Mouse (Mus musculus) intestine, embryonic 15.5 days (tissue): ENCODE data around the gene Orm2. TPM values are rescaled to one million over a fixed set of nuclear protein-coding genes. Genes with fewer than 3 reads are reported as not detected.

ENCODE experiments used
- ATAC-seq: fragments of 200-750 bp; cut with Nextera tagmentation; 2 replicates; pipeline ENCODE4 v1.8.0; 2017; ENCODE audit warnings: moderate TSS enrichment, moderate library complexity
- H3K27ac ChIP-seq: fragments of 300-500 bp; sonication (generic); 2 replicates; pipeline ENCODE4 v1.5.1; 2015; ENCODE audit warnings: mild to moderate bottlenecking, inconsistent platforms
- H3K27me3 ChIP-seq: fragments of 300-500 bp; sonication (generic); replicated peaks from 2 replicates; pipeline ENCODE4 v1.6.1; 2015; ENCODE audit warnings: inconsistent platforms
- H3K36me3 ChIP-seq: fragments of 300-500 bp; sonication (generic); 2 replicates; pipeline ENCODE4 v1.6.1; 2015; ENCODE audit warnings: inconsistent platforms
- H3K4me1 ChIP-seq: fragments of 300-500 bp; sonication (generic); replicated peaks from 2 replicates; pipeline ENCODE4 v1.6.1; 2015; ENCODE audit warnings: inconsistent platforms
- H3K4me2 ChIP-seq: fragments of 300-500 bp; sonication (generic); replicated peaks from 2 replicates; pipeline ENCODE4 v1.6.1; 2015; ENCODE audit warnings: mild to moderate bottlenecking, inconsistent platforms
- H3K4me3 ChIP-seq: fragments of 300-500 bp; sonication (generic); replicated peaks from 2 replicates; pipeline ENCODE4 v1.5.1; 2015; ENCODE audit warnings: inconsistent platforms
- H3K9ac ChIP-seq: fragments of 300-500 bp; sonication (generic); 2 replicates; pipeline ENCODE4 v1.6.1; 2015; ENCODE audit warnings: inconsistent platforms
- H3K9me3 ChIP-seq: fragments of 300-500 bp; sonication (generic); 2 replicates; pipeline ENCODE4 v1.6.1; 2016; ENCODE audit warnings: inconsistent platforms
- WGBS: fragments of 180-500 bp; shearing (Covaris S2); methylation state at CpG from one replicate; pipeline ENCODE4 v1.1.7; 2015; 5-methylcytosine and 5-hydroxymethylcytosine counted together
- polyA plus RNA-seq: library from polyadenylated mRNA; unstranded; fragments of >200 nt; fragmentation: Nextera tagmentation; extraction: Ambion mirVana; gene quantifications from 2 replicates; pipeline ENCODE4 v1.2.1, GENCODE M21; 2015

Orm2 gene
- polyA plus RNA-seq, 1 experiment from 2014 or later = not detected

- peaks cover 48% of the 10 kb centered on the region for H3K4me1 ChIP-seq
- no peak overlapping the region for H3K27ac ChIP-seq
- no peak overlapping the region for H3K4me3 ChIP-seq
- no peaks in the 10 kb centered on the region for H3K9me3 ChIP-seq
- H3K27me3 ChIP-seq = no peaks in the 10 kb centered on the region
- H3K9ac ChIP-seq = no peak overlapping the region
- 81% methylated on average over 18 of the region's 18 CpGs for WGBS
- 0 out of 2 replicates have a peak, but pooled peaks cover 6% of the 10 kb centered on the region for H3K36me3 ChIP-seq
- no peak for ATAC-seq
- no peak overlapping the region for H3K4me2 ChIP-seq
Measured at GRCm38 (mm10) chr4:63400541-63401306, 38.5 kb downstream of the Orm2 start.

GRCm38 (mm10) chr4:63401620-63402019 is 39.4 kb downstream of the Orm2 start:
- WGBS = 69% methylated on average over 6 of the region's 6 CpGs
- Histone ChIP-seq H3K4me2 (peak overlapping the region; percentile 59), H3K27me3 (no peaks in the 10 kb centered on the region), H3K36me3 (0 out of 2 replicates have a peak, but pooled peaks cover 4% of the 10 kb centered on the region), H3K4me1 (peaks cover 54% of the 10 kb centered on the region), H3K27ac (no peak overlapping the region), H3K4me3 (no peak overlapping the region), H3K9me3 (no peaks in the 10 kb centered on the region), H3K9ac (no peak overlapping the region)
- ATAC-seq = no peak

- Histone ChIP-seq H3K4me1 (peaks cover 54% of the 10 kb centered on the region), H3K4me2 (peak overlapping the region; percentile 59), H3K4me3 (no peak overlapping the region), H3K27me3 (no peaks in the 10 kb centered on the region), H3K9ac (peak overlapping the region; percentile 44; the same call in 1 of the 2 replicates), H3K9me3 (no peaks in the 10 kb centered on the region), H3K27ac (peak overlapping the region; percentile 86), H3K36me3 (0 out of 2 replicates have a peak, but pooled peaks cover 2% of the 10 kb centered on the region)
- no peak for ATAC-seq
- 76% methylated on average over 10 of the region's 10 CpGs for WGBS
Measured at GRCm38 (mm10) chr4:63402056-63402455, 39.8 kb downstream of the Orm2 start.

- WGBS = 37% methylated on average over 6 of the region's 6 CpGs
- ATAC-seq = peak; percentile 15
- Histone ChIP-seq H3K36me3 (no peaks in the 10 kb centered on the region), H3K9me3 (no peaks in the 10 kb centered on the region), H3K4me2 (peak overlapping the region; percentile 59), H3K4me3 (peak overlapping the region; percentile 35), H3K9ac (peak overlapping the region; percentile 44), H3K27me3 (no peaks in the 10 kb centered on the region), H3K4me1 (peaks cover 54% of the 10 kb centered on the region), H3K27ac (peak overlapping the region; percentile 86)
Measured at GRCm38 (mm10) chr4:63402558-63402957, 40.3 kb downstream of the Orm2 start.

GRCm38 (mm10) chr4:63403040-63403959 is 41.1 kb downstream of the Orm2 start, which contains the start of gene Akna:
Akna (minus strand) TSS chr4:63403354.
- Histone ChIP-seq H3K36me3 (no peaks in the 10 kb centered on the region), H3K4me2 (peak within 1 kb of the TSS; percentile 59), H3K4me3 (peak within 1 kb of the TSS; percentile 35), H3K27me3 (no peaks in the 10 kb centered on the region), H3K9me3 (no peaks in the 10 kb centered on the region), H3K27ac (peak within 1 kb of the TSS; percentile 86), H3K9ac (peak within 1 kb of the TSS; percentile 44), H3K4me1 (peaks cover 57% of the 10 kb centered on the region)
- peak; percentile 90 for ATAC-seq
- WGBS = 6% methylated on average over 17 of the region's 17 CpGs

GRCm38 (mm10) chr4:63404205-63404604 is 42.0 kb downstream of the Orm2 start:
- Histone ChIP-seq H3K4me2 (peak overlapping the region; percentile 59), H3K27ac (peak overlapping the region; percentile 86), H3K9me3 (no peaks in the 10 kb centered on the region), H3K4me3 (no peak overlapping the region), H3K36me3 (no peaks in the 10 kb centered on the region), H3K9ac (peak overlapping the region; percentile 44; the same call in 1 of the 2 replicates), H3K4me1 (peaks cover 64% of the 10 kb centered on the region), H3K27me3 (no peaks in the 10 kb centered on the region)
- WGBS = 52% methylated on average over 7 of the region's 7 CpGs
- ATAC-seq = no peak

GRCm38 (mm10) chr4:63405051-63405450 is 42.8 kb downstream of the Orm2 start:
- H3K9ac ChIP-seq = no peak overlapping the region
- no peak for ATAC-seq
- no peak overlapping the region for H3K27ac ChIP-seq
- H3K36me3 ChIP-seq = no peaks in the 10 kb centered on the region
- 32% methylated on average over 7 of the region's 7 CpGs for WGBS
- no peak overlapping the region for H3K4me3 ChIP-seq
- no peaks in the 10 kb centered on the region for H3K9me3 ChIP-seq
- H3K27me3 ChIP-seq = no peaks in the 10 kb centered on the region
- H3K4me1 ChIP-seq = peaks cover 65% of the 10 kb centered on the region
- no peak overlapping the region for H3K4me2 ChIP-seq

GRCm38 (mm10) chr4:63405683-63406082 is 43.4 kb downstream of the Orm2 start:
- H3K27ac ChIP-seq = no peak overlapping the region

GRCm38 (mm10) chr4:63408247-63408646 is 46.0 kb downstream of the Orm2 start:
- H3K4me3 ChIP-seq = no peak overlapping the region
- no peaks in the 10 kb centered on the region for H3K27me3 ChIP-seq
- WGBS = 45% methylated on average over 7 of the region's 7 CpGs
- H3K4me1 ChIP-seq = peaks cover 50% of the 10 kb centered on the region
- H3K9ac ChIP-seq = no peak overlapping the region; the same call in 1 of the 2 replicates
- 0 out of 2 replicates have a peak overlapping the region, but pooled peaks have one; percentile 13 for H3K27ac ChIP-seq
- no peaks in the 10 kb centered on the region for H3K9me3 ChIP-seq
- H3K36me3 ChIP-seq = no peaks in the 10 kb centered on the region
- peak overlapping the region; percentile 98; the same call in 1 of the 2 replicates for H3K4me2 ChIP-seq
- ATAC-seq = no peak

More at GRCm38 (mm10) chr4:63405683-63406082, 43.4 kb downstream of the Orm2 start:
- WGBS = 57% methylated on average over 4 of the region's 4 CpGs
- H3K4me3 ChIP-seq = no peak overlapping the region
- H3K27me3 ChIP-seq = no peaks in the 10 kb centered on the region
- H3K9ac ChIP-seq = no peak overlapping the region
- peaks cover 65% of the 10 kb centered on the region for H3K4me1 ChIP-seq
- no peak overlapping the region for H3K4me2 ChIP-seq
- ATAC-seq = no peak
- no peaks in the 10 kb centered on the region for H3K9me3 ChIP-seq
- H3K36me3 ChIP-seq = no peaks in the 10 kb centered on the region

- H3K9ac ChIP-seq = no peak overlapping the region; the same call in 1 of the 2 replicates
- peaks cover 46% of the 10 kb centered on the region for H3K4me1 ChIP-seq
- H3K4me3 ChIP-seq = no peak overlapping the region
- 10% methylated on average over 8 of the region's 8 CpGs for WGBS
- no peaks in the 10 kb centered on the region for H3K27me3 ChIP-seq
- H3K4me2 ChIP-seq = peak overlapping the region; percentile 98; the same call in 1 of the 2 replicates
- H3K36me3 ChIP-seq = no peaks in the 10 kb centered on the region
- peak; percentile 32 for ATAC-seq
- no peaks in the 10 kb centered on the region for H3K9me3 ChIP-seq
- no peak overlapping the region for H3K27ac ChIP-seq
Measured at GRCm38 (mm10) chr4:63408649-63409048, 46.4 kb downstream of the Orm2 start.

GRCm38 (mm10) chr4:63409317-63409907 is 47.2 kb downstream of the Orm2 start:
- peak overlapping the region; percentile 39; the same call in 1 of the 2 replicates for H3K9ac ChIP-seq
- peak overlapping the region; percentile 98 for H3K4me2 ChIP-seq
- no peaks in the 10 kb centered on the region for H3K27me3 ChIP-seq
- H3K9me3 ChIP-seq = no peaks in the 10 kb centered on the region
- WGBS = 3% methylated on average over 18 of the region's 18 CpGs
- H3K4me3 ChIP-seq = peak overlapping the region; percentile 66
- H3K4me1 ChIP-seq = peaks cover 38% of the 10 kb centered on the region
- no peak for ATAC-seq
- H3K27ac ChIP-seq = no peak overlapping the region; the same call in 1 of the 2 replicates
- H3K36me3 ChIP-seq = no peaks in the 10 kb centered on the region
